Mouse (Mus musculus) A20 (cell line): ENCODE data around the gene Hoxc12.

Experiments
- DNase-seq: peaks from one replicate; pipeline ENCODE4 v3.0.0-alpha.2; 2011; ENCODE audit warnings: low read depth, low spot score

The Hoxc12 gene

GRCm38 (mm10) chr15:102937036-102937666 lies 594 bp downstream of the Hoxc12 start:
- DNase-seq, result no peak

- DNase-seq, result no peak
These were observed 2.9 kb downstream of the Hoxc12 start for GRCm38 (mm10) chr15:102939256-102940155.

DNA sequence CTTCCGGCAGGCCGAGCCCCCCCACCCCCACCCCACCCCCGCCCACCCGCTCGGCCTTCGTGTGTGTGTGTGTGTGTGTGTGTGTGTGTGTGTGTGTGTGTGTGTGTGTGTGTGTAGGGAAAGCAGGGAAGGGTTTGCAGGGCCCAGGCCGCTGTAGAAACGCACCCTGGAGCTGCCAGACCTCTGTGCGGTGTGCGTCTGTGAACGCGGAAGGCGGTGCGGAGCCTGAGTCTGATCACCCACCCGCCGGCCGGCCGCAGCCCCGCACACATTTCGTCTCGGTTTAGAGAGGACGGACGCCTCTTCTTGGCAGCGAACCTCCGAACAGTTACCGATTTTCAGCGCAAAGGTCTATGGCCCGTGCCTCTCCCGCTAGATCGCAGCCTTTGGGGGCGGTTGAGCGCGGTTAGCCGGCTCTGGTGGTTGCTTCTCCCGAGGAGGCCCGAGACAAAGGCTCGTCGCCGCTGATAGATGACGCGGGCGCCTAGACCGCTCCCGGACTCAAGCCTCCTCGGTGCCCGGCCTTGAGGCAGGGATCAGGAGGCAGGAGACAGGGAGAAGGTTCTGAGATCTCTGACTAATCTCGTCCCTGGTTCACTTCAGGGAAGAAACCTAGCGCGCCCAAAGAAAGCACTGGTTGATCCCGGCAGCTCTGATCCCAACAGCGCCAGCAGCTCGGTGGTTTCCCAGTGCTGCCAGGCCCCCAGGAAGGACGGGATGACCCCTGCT lies 6.3 kb downstream of the Hoxc12 start:
- DNase-seq, result no peak

DNA sequence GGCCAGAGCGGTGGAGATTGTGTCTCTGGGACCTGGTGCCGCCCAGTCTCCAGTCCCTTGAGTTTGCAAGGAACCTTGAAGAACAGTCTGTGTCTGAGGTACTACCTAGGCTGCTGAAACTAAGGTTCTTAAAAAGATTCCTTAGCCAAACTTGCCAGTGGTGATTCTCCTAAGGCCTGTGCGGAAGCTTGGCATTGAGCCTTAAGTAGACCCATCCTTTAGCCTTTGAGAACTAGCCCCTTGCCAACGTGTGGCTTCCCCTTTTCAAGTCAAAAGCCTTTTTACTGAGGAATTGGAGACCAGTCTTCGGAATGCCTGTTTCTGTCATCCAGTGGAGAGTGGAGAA lies 6.9 kb downstream of the Hoxc12 start:
- no peak for DNase-seq

- no peak for DNase-seq
These were observed 8.9 kb downstream of the Hoxc12 start for GRCm38 (mm10) chr15:102945185-102946077.

DNA sequence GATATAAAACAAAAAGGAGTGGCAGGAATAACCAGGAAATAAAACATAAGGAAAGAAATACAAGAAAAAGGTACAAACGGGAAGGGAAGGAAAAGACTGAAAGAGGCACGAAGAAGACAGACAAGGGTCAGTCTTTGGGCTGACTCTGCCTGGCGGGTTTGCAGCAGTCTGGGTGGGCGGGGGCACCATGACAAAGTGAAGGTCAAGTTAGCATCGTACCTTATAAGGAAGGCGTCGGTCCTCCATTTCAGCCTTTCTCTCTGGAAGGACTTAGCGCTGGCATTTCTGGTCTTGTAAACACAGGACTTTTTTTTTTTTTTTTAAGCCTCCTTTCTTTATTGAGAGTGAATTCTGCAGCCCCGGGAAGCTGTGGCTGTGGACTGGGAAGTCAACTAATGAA lies 10.7 kb downstream of the Hoxc12 start:
- DNase-seq, result no peak

DNA sequence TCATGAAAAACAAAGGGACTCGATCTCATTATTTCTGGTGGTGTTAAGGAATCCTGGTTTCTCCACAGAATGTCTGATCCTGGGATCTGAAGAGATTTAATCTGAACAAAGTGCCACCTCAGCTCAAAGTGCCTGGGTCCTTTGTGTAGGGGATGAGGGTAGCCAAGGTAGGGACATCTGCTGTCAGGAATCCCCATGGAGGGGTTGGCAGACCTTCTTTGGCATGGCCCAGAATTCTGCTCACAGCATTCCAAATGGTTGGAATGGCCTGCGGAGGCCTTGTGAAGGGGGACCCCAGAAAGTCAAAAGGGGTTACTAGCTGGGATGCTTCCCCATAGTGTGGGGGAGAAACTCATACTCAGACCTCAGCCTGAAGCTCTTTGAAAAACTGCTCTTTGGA lies 12.3 kb downstream of the Hoxc12 start:
- DNase-seq, result no peak

GRCm38 (mm10) chr15:102949696-102950095 lies 13.1 kb downstream of the Hoxc12 start:
- no peak for DNase-seq

DNA sequence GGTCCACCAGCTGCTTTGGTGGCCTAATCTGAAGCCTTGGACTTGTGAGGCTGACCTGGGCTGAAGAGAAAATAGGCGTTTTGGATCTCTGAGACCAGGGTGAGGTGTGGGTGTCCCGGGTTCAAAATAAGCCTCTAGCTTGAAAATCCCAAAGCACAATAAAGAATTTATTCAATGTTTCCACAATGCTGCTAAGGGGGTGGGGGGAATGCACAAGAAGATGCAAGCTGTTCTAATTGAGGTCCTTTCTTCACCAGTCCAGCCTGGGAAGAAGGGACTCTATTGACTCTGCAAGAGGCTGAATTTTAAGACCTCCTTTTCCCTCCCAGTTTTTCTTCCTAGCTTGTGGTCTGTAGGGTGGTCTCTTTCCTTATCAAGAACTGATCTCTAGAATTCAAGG lies 14.3 kb downstream of the Hoxc12 start:
- DNase-seq, result no peak

- DNase-seq, result no peak
These were observed 17.0 kb downstream of the Hoxc12 start for GRCm38 (mm10) chr15:102953561-102953960.

- no peak for DNase-seq
These were observed 17.8 kb downstream of the Hoxc12 start, which contains the start of gene Hoxc11 for GRCm38 (mm10) chr15:102954192-102955006. Hoxc11 (plus strand) TSS chr15:102954427.

GRCm38 (mm10) chr15:102955007-102955382 lies 18.4 kb downstream of the Hoxc12 start:
- DNase-seq, result no peak

- DNase-seq, result no peak
These were observed 19.5 kb downstream of the Hoxc12 start for GRCm38 (mm10) chr15:102955833-102956640.

DNA sequence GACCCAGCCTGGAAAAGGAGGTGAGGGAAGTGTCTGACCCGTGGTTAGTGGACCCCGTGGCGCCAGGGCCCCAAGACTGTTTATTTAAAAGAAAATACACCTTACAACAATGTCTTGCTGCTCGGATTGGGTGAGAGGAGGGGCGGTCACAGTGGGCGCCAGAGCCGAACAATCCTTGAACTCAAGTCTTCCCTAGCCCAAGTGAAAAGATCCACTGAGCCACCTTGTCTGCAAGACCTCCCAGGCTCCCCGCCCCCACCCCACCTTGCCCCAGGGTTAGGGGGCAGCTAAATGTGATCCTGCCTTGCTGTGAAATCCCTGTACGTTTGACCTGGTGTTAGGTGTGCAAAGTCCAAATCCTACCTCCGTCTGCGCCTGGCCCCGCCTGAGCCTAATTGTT lies 20.3 kb downstream of the Hoxc12 start:
- DNase-seq, result no peak

- no peak for DNase-seq
These were observed 23.2 kb downstream of the Hoxc12 start for GRCm38 (mm10) chr15:102959663-102960191.

- DNase-seq, result no peak
These were observed 25.2 kb downstream of the Hoxc12 start for GRCm38 (mm10) chr15:102961728-102962127.

GRCm38 (mm10) chr15:102962492-102962891 lies 25.9 kb downstream of the Hoxc12 start:
- DNase-seq, result no peak

GRCm38 (mm10) chr15:102963259-102963658 lies 26.7 kb downstream of the Hoxc12 start:
- no peak for DNase-seq
